8 mouse cellular contexts compared by ENCODE assay signal in genomic region chr19:9978431-9978951, GRCm38 (mm10). TPM values are rescaled to one million over a fixed set of nuclear protein-coding genes. Genes with fewer than 3 reads are reported as not detected.
DNase-seq lines count a peak whose midpoint lies in the region; ATAC-seq and TF ChIP-seq lines count a peak whose summit lies in the region.

No protein-coding gene starts in this region.

- H3K9ac ChIP-seq in lung, postnatal 0 days (replicated peaks; ENCODE audit: low read depth), result no peak overlapping the region
- H3K9ac ChIP-seq in forebrain, embryonic 13.5 days, result no peak overlapping the region

- H3K4me3 ChIP-seq in thymus, adult 2 months (ENCODE audit: control insufficient read depth, insufficient read depth, low read length), result no peak overlapping the region
- H3K4me3 ChIP-seq in lung, postnatal 0 days (ENCODE audit: low read depth, low read length), result no peak overlapping the region
- H3K4me3 ChIP-seq in forebrain, embryonic 13.5 days, result no peak overlapping the region

- H3K4me2 ChIP-seq in lung, postnatal 0 days (replicated peaks; ENCODE audit: low read depth, low read length), result no peak overlapping the region
- no peak overlapping the region for H3K4me2 ChIP-seq in forebrain, embryonic 13.5 days

- no peaks in the 10 kb centered on the region for H3K36me3 ChIP-seq in thymus, adult 2 months (ENCODE audit: control insufficient read depth, insufficient read depth, low read length)
- no peaks in the 10 kb centered on the region for H3K36me3 ChIP-seq in lung, postnatal 0 days (ENCODE audit: insufficient read depth, low read length)
- no peaks in the 10 kb centered on the region; the same call in 1 of the 2 replicates for H3K36me3 ChIP-seq in splenic B cell, adult 2 months (ENCODE audit: control insufficient read depth, insufficient read depth, low read length, poor library complexity, severe bottlenecking)
- no peaks in the 10 kb centered on the region for H3K36me3 ChIP-seq in forebrain, embryonic 13.5 days (ENCODE audit: poor library complexity, severe bottlenecking)

- no peaks in the 10 kb centered on the region for H3K27me3 ChIP-seq in thymus, adult 2 months (ENCODE audit: control insufficient read depth, insufficient read depth, low read length)
- H3K27me3 ChIP-seq in lung, postnatal 0 days (replicated peaks; ENCODE audit: insufficient read depth, low read length), result no peaks in the 10 kb centered on the region
- no peaks in the 10 kb centered on the region for H3K27me3 ChIP-seq in splenic B cell, adult 2 months (ENCODE audit: control insufficient read depth, insufficient read depth, low read length, poor library complexity, severe bottlenecking)
- no peaks in the 10 kb centered on the region for H3K27me3 ChIP-seq in forebrain, embryonic 13.5 days

- no peak for TF ChIP-seq POLR2A in thymus, adult 2 months (IDR thresholded peaks at IDR 0.05; ENCODE audit: control insufficient read depth, extremely low read depth, insufficient read depth, low read length, poor library complexity)

- H3K27ac ChIP-seq in thymus, adult 2 months (ENCODE audit: control insufficient read depth, insufficient read depth, low read length), result no peak overlapping the region
- peak overlapping the region; percentile 68 for H3K27ac ChIP-seq in lung, postnatal 0 days (ENCODE audit: low read length)
- no peak overlapping the region for H3K27ac ChIP-seq in forebrain, embryonic 13.5 days

- peak; percentile 36 for ATAC-seq in lung, postnatal 0 days
- ATAC-seq in forebrain, embryonic 13.5 days, result no peak

- H3K4me1 ChIP-seq in thymus, adult 2 months (replicated peaks; ENCODE audit: control insufficient read depth, insufficient read depth, low read length), result peaks cover 8% of the 10 kb centered on the region
- peaks cover 14% of the 10 kb centered on the region; the same call in 1 of the 2 replicates for H3K4me1 ChIP-seq in lung, postnatal 0 days (ENCODE audit: insufficient read depth, low read depth, low read length)
- H3K4me1 ChIP-seq in forebrain, embryonic 13.5 days, result peaks cover 15% of the 10 kb centered on the region

- no peaks in the 10 kb centered on the region for H3K9me3 ChIP-seq in lung, postnatal 0 days (ENCODE audit: low read length)
- no peaks in the 10 kb centered on the region for H3K9me3 ChIP-seq in forebrain, embryonic 13.5 days (replicated peaks)

- TF ChIP-seq EP300 in lung, postnatal 0 days (IDR thresholded peaks at IDR 0.05), result peak; percentile 87

- WGBS in thymus, adult 2 months, result 18% methylated on average over 5 of the region's 5 CpGs
- whole genome bisulfite sequencing in lung, postnatal 0 days, result 16% methylated on average over 5 of the region's 5 CpGs
- WGBS in forebrain, embryonic 13.5 days, result 60% methylated on average over 5 of the region's 5 CpGs

- DNase-seq in thymus, adult 2 months, result peak; percentile 7
- DNase-seq in thymus, postnatal 36 days, result no peak
- DNase-seq in c-Kit-negative CD71-positive TER-119-positive erythroid progenitor cells, embryonic 14.5 days (ENCODE audit: low read depth, low spot score), result peak; percentile 90
- DNase-seq in heart, adult 18-20 months, result peak; percentile 92 to 93
- DNase-seq in layer of hippocampus, adult 18-20 months (ENCODE audit: low spot score in 2 of 2), result peak; percentile 47 to 85
- peak; percentile 89 for DNase-seq in lung, postnatal 0 days (ENCODE audit: low spot score)
- peak; percentile 13 for DNase-seq in splenic B cell, adult 2 months (ENCODE audit: low read depth, low spot score)

- TF ChIP-seq CTCF in thymus, adult 2 months (IDR thresholded peaks at IDR 0.05; ENCODE audit: borderline replicate concordance, control insufficient read depth, extremely low read depth, insufficient read depth, low read length, poor library complexity), result no peak
- no peak for TF ChIP-seq CTCF in lung, postnatal 0 days (IDR thresholded peaks at IDR 0.05)

RNA-seq across cellular contexts. Expression of gene Fth1, which starts 1.9 kb away (rescaled TPM):
- 2,238 and 2,885 TPM in 2 replicates for polyA plus RNA-seq in thymus, adult 2 months (2012; rRNA removed)
- 1,000 to 10,000 TPM; 2,847 to 3,135 TPM for total RNA-seq in heart, adult 18-20 months (2021)
- total RNA-seq in layer of hippocampus, adult 18-20 months (2021), result 1,000 to 10,000 TPM; 3,571 to 3,745 TPM
- 3,752 and 3,783 TPM in 2 replicates for polyA plus RNA-seq in lung, postnatal 0 days (2015; fragmentation: Nextera tagmentation; extraction: Ambion mirVana)
- polyA plus RNA-seq in forebrain, embryonic 13.5 days (2015; fragmentation: Nextera tagmentation; extraction: Ambion mirVana), result 1,364 and 1,444 TPM in 2 replicates

RNA-seq across cellular contexts. Expression of gene Best1, which starts 22.9 kb away (rescaled TPM):
- polyA plus RNA-seq in thymus, adult 2 months (2012; rRNA removed), result 0.31 and 0.33 TPM in 2 replicates
- total RNA-seq in heart, adult 18-20 months (2021), result under 1 TPM; 0.12 to 0.13 TPM
- total RNA-seq in layer of hippocampus, adult 18-20 months (2021), result 1 to 10 TPM; 1.2 to 1.7 TPM
- 2.0 and 2.3 TPM in 2 replicates for polyA plus RNA-seq in lung, postnatal 0 days (2015; fragmentation: Nextera tagmentation; extraction: Ambion mirVana)
- 0.76 and 1.2 TPM in 2 replicates for polyA plus RNA-seq in forebrain, embryonic 13.5 days (2015; fragmentation: Nextera tagmentation; extraction: Ambion mirVana)

RNA-seq across cellular contexts. Expression of gene Rab3il1, which starts 23.0 kb away (rescaled TPM):
- polyA plus RNA-seq in thymus, adult 2 months (2012; rRNA removed), result 12.8 and 15.7 TPM in 2 replicates
- 1 to 10 TPM; 6.6 to 6.8 TPM for total RNA-seq in heart, adult 18-20 months (2021)
- total RNA-seq in layer of hippocampus, adult 18-20 months (2021), result 10 to 100 TPM in 1 of 2 experiments, 1 to 10 TPM in 1; 9.3 to 10.1 TPM
- polyA plus RNA-seq in lung, postnatal 0 days (2015; fragmentation: Nextera tagmentation; extraction: Ambion mirVana), result 23.8 and 25.9 TPM in 2 replicates
- 14.4 and 15.2 TPM in 2 replicates for polyA plus RNA-seq in forebrain, embryonic 13.5 days (2015; fragmentation: Nextera tagmentation; extraction: Ambion mirVana)

Comparison
In these comparisons a context has a peak if more than half of its experiments do, and no peak if none do; other contexts are left out.
1. DNase-seq: peak in thymus, adult 2 months (single experiment), c-Kit-negative CD71-positive TER-119-positive erythroid progenitor cells, embryonic 14.5 days (single experiment), heart, adult 18-20 months (2 of 2), layer of hippocampus, adult 18-20 months (2 of 2), lung, postnatal 0 days (single experiment) and splenic B cell, adult 2 months (single experiment); none in thymus, postnatal 36 days (0 of 2).